Mouse (Mus musculus) heart, embryonic 10.5 days (tissue): ENCODE data around the gene Clec10a. TPM values are rescaled to one million over a fixed set of nuclear protein-coding genes. Genes with fewer than 3 reads are reported as not detected.

ENCODE experiments used
- DNase-seq: peaks from one replicate; pipeline ENCODE4 v3.0.0-alpha.2; 2017; ENCODE audit warnings: low spot score
- H3K27ac ChIP-seq: fragments of 300-500 bp; sonication (generic); 2 replicates; pipeline ENCODE4 v1.5.1; 2016; ENCODE audit warnings: mild to moderate bottlenecking
- H3K27me3 ChIP-seq: fragments of 300-500 bp; sonication (generic); 2 replicates; pipeline ENCODE4 v1.6.1; 2016; ENCODE audit warnings: mild to moderate bottlenecking; ENCODE audit not compliant: poor library complexity, insufficient read depth, severe bottlenecking
- H3K36me3 ChIP-seq: fragments of 300-500 bp; sonication (generic); 2 replicates; pipeline ENCODE4 v1.6.1; 2016; ENCODE audit warnings: mild to moderate bottlenecking, moderate library complexity
- H3K4me1 ChIP-seq: fragments of 300-500 bp; sonication (generic); 2 replicates; pipeline ENCODE4 v1.6.1; 2016; ENCODE audit warnings: mild to moderate bottlenecking
- H3K4me3 ChIP-seq: fragments of 300-500 bp; sonication (generic); 2 replicates; pipeline ENCODE4 v1.5.1; 2016; ENCODE audit warnings: mild to moderate bottlenecking, moderate library complexity
- H3K9me3 ChIP-seq: fragments of 300-500 bp; sonication (generic); 2 replicates; pipeline ENCODE4 v1.6.1; 2016; ENCODE audit warnings: mild to moderate bottlenecking, moderate library complexity
- WGBS: fragments of 180-500 bp; shearing (Covaris S2); methylation state at CpG from one replicate; pipeline ENCODE4 v1.1.7; 2016; 5-methylcytosine and 5-hydroxymethylcytosine counted together
- polyA plus RNA-seq: library from polyadenylated mRNA; unstranded; fragments of >200 nt; fragmentation: Nextera tagmentation; extraction: Ambion mirVana; gene quantifications from 2 replicates; pipeline ENCODE4 v1.2.1, GENCODE M21; 2016

The Clec10a gene
- polyA plus RNA-seq, 1 experiment from 2014 or later: 0.31 TPM

GRCm38 (mm10) chr11:70212896-70213295, 56.9 kb downstream of the Clec10a start:
- 20% methylated on average over 9 of the region's 9 CpGs for WGBS
- H3K9me3 ChIP-seq: no peaks in the 10 kb centered on the region
- peaks cover 12% of the 10 kb centered on the region for H3K36me3 ChIP-seq
- peaks cover 71% of the 10 kb centered on the region for H3K27me3 ChIP-seq
- no peak for DNase-seq
- H3K4me1 ChIP-seq: peaks cover 22% of the 10 kb centered on the region
- no peak overlapping the region for H3K4me3 ChIP-seq
- no peak overlapping the region for H3K27ac ChIP-seq

DNA sequence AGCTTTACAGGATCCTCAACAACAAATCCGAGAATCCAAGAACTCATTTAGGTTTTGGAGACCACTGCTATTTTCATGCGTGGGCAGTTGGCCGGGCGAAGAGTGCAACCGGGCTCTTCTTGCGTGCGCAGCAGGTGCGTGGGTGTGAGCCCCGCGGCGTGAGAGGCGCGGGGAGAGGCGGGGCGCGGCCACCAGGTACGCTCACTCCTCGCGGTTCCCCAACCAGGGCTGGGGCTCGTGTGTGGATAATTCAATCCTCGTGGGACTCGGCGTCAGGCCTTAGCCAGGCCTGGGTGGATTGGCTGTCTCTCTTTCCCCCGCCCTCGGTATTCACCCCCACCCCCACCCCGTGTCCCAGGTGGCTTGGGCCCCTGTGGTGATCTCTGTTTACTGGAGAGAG, 57.7 kb downstream of the Clec10a start:
- 9% methylated on average over 26 of the region's 26 CpGs for WGBS
- H3K27me3 ChIP-seq: peaks cover 79% of the 10 kb centered on the region

DNA sequence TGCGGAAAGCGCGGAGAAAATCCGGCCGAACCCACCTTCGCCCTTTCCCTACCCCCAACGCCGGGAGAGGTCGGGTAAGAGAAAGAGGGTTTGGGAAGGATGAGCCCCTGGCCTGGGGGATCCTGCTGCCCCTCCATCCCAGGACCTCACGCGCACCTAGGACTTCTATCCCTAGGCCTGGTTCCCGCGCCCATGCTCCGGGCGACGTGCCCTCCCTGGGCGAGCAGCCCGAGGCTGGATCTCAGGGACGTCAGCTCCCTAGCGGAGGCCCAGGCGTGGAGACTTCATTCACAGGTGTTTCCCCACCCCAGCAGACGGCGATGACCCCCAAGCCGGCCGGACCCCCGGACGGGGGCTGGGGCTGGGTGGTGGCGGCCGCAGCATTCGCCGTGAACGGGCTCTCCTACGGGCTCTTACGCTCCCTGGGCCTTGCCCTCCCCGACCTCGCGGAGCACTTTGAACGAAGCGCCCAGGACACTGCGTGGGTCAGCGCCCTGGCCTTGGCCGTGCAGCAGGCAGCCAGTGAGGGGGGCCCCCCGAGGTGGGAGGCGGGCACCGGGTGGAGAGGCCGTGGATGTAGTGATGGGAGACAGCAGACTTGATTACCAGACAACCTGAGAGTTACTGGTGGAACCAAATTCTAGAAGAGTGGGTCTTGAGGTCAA, 58.3 kb downstream of the Clec10a start:
- no peak for DNase-seq

More for the DNA sequence above, 57.7 kb downstream of the Clec10a start:
- Histone ChIP-seq H3K4me1 (peaks cover 25% of the 10 kb centered on the region), H3K9me3 (no peaks in the 10 kb centered on the region), H3K27ac (no peak overlapping the region), H3K36me3 (peaks cover 12% of the 10 kb centered on the region), H3K4me3 (peak overlapping the region; percentile 48)
- no peak for DNase-seq

GRCm38 (mm10) chr11:70214856-70215209, 58.8 kb downstream of the Clec10a start:
- no peak for DNase-seq
- Histone ChIP-seq H3K9me3 (no peaks in the 10 kb centered on the region), H3K36me3 (peaks cover 12% of the 10 kb centered on the region), H3K27me3 (peaks cover 89% of the 10 kb centered on the region), H3K27ac (no peak overlapping the region), H3K4me3 (peak overlapping the region; percentile 48), H3K4me1 (peaks cover 32% of the 10 kb centered on the region)
- 7% methylated on average over 18 of the region's 18 CpGs for WGBS

More for the DNA sequence above, 58.3 kb downstream of the Clec10a start:
- no peaks in the 10 kb centered on the region for H3K9me3 ChIP-seq
- H3K4me3 ChIP-seq: peak overlapping the region; percentile 48
- H3K27me3 ChIP-seq: peaks cover 85% of the 10 kb centered on the region
- 0 out of 2 replicates have a peak overlapping the region, but pooled peaks have one; percentile 1 for H3K27ac ChIP-seq
- peaks cover 12% of the 10 kb centered on the region for H3K36me3 ChIP-seq
- H3K4me1 ChIP-seq: peaks cover 29% of the 10 kb centered on the region
- WGBS: 1% methylated on average over 46 of the region's 46 CpGs

- peaks cover 94% of the 10 kb centered on the region for H3K27me3 ChIP-seq
- peaks cover 37% of the 10 kb centered on the region for H3K4me1 ChIP-seq
- H3K27ac ChIP-seq: no peak overlapping the region
- no peak for DNase-seq
- H3K36me3 ChIP-seq: peaks cover 12% of the 10 kb centered on the region
- H3K4me3 ChIP-seq: peak overlapping the region; percentile 48; the same call in 1 of the 2 replicates
- WGBS: 8% methylated on average over 22 of the region's 22 CpGs
- H3K9me3 ChIP-seq: no peaks in the 10 kb centered on the region
These were observed 59.3 kb downstream of the Clec10a start for GRCm38 (mm10) chr11:70215301-70215700.

- no peak for DNase-seq
- H3K27me3 ChIP-seq: peaks cover 87% of the 10 kb centered on the region
- no peak overlapping the region for H3K4me3 ChIP-seq
- WGBS: 49% methylated on average over 3 of the region's 3 CpGs
- peaks cover 41% of the 10 kb centered on the region for H3K4me1 ChIP-seq
- H3K9me3 ChIP-seq: no peaks in the 10 kb centered on the region
- H3K27ac ChIP-seq: no peak overlapping the region
- H3K36me3 ChIP-seq: peaks cover 12% of the 10 kb centered on the region
These were observed 60.1 kb downstream of the Clec10a start for GRCm38 (mm10) chr11:70216103-70216502.

- 75% methylated on average over 4 of the region's 4 CpGs for WGBS
- Histone ChIP-seq H3K27ac (no peak overlapping the region), H3K4me3 (no peak overlapping the region), H3K4me1 (peaks cover 52% of the 10 kb centered on the region), H3K36me3 (peaks cover 12% of the 10 kb centered on the region), H3K27me3 (peaks cover 71% of the 10 kb centered on the region), H3K9me3 (no peaks in the 10 kb centered on the region)
- no peak for DNase-seq
These were observed 62.0 kb downstream of the Clec10a start for GRCm38 (mm10) chr11:70218039-70218438.

- WGBS: 86% methylated on average over 15 of the region's 15 CpGs
- no peak for DNase-seq
- Histone ChIP-seq H3K36me3 (peaks cover 12% of the 10 kb centered on the region), H3K9me3 (no peaks in the 10 kb centered on the region), H3K27me3 (peaks cover 63% of the 10 kb centered on the region), H3K4me1 (peaks cover 49% of the 10 kb centered on the region), H3K4me3 (0 out of 2 replicates have a peak overlapping the region, but pooled peaks have one; percentile 12), H3K27ac (no peak overlapping the region)
These were observed 62.9 kb downstream of the Clec10a start for GRCm38 (mm10) chr11:70218741-70219470.

DNA sequence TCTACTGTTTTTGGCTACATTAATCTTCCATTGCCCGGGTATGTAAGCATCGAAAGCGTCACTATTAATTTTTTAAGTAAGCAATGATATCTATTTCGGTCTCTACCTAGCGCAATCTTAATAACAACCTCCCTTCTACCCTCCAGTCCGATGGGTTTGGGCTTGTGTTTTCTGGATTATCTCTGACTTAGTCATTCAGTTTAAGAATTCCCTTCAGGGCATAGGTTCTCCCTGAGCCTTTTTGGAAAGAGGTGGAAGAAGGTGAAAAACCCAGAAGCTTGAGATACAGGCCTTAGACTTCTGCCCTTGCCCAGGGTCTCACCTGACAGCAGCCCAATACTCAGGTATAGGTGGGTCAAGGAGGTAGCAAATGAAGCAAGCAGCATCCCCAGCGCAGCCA, 63.9 kb downstream of the Clec10a start:
- H3K27me3 ChIP-seq: peaks cover 63% of the 10 kb centered on the region
- H3K4me1 ChIP-seq: peaks cover 39% of the 10 kb centered on the region
- 60% methylated on average over 7 of the region's 7 CpGs for WGBS
- peak overlapping the region; percentile 70 for H3K4me3 ChIP-seq
- peaks cover 12% of the 10 kb centered on the region for H3K36me3 ChIP-seq
- H3K27ac ChIP-seq: peak overlapping the region; percentile 89
- no peaks in the 10 kb centered on the region for H3K9me3 ChIP-seq
- no peak for DNase-seq

- WGBS: 1% methylated on average over 24 of the region's 24 CpGs
- H3K27ac ChIP-seq: peak overlapping the region; percentile 89
- H3K4me1 ChIP-seq: peaks cover 35% of the 10 kb centered on the region
- no peak for DNase-seq
- peaks cover 12% of the 10 kb centered on the region for H3K36me3 ChIP-seq
- no peaks in the 10 kb centered on the region for H3K9me3 ChIP-seq
- H3K4me3 ChIP-seq: peak overlapping the region; percentile 70
- peaks cover 63% of the 10 kb centered on the region for H3K27me3 ChIP-seq
These were observed 64.3 kb downstream of the Clec10a start for GRCm38 (mm10) chr11:70220323-70220722.

Other genes with a start within 250 kb of the Clec10a start
- gene Gps2, start 242.3 kb upstream of the Clec10a start, polyA plus RNA-seq: 55.2 and 69.4 TPM in 2 replicates
- 2,011 and 2,470 TPM in 2 replicates for gene Eif5a, start 234.2 kb upstream of the Clec10a start, polyA plus RNA-seq
- 1.8 and 2.1 TPM in 2 replicates for gene Ybx2, start 220.4 kb upstream of the Clec10a start, polyA plus RNA-seq
- 17.8 and 24.1 TPM in 2 replicates for gene Slc2a4, start 208.0 kb upstream of the Clec10a start, polyA plus RNA-seq
- 4.7 and 22.3 TPM in 2 replicates for gene Cldn7, start 191.4 kb upstream of the Clec10a start, polyA plus RNA-seq
- 20.5 and 23.8 TPM in 2 replicates for gene Ctdnep1, start 175.0 kb upstream of the Clec10a start, polyA plus RNA-seq
- gene Elp5, start 173.7 kb upstream of the Clec10a start, polyA plus RNA-seq: 135 and 147 TPM in 2 replicates
- 365 and 379 TPM in 2 replicates for gene Gabarap, start 165.1 kb upstream of the Clec10a start, polyA plus RNA-seq
- gene Phf23, start 160.4 kb upstream of the Clec10a start, polyA plus RNA-seq: 51.8 and 73.3 TPM in 2 replicates
- 29.5 and 40.3 TPM in 2 replicates for gene Dvl2, start 155.6 kb upstream of the Clec10a start, polyA plus RNA-seq
- 79.1 and 102 TPM in 2 replicates for gene Acadvl, start 140.8 kb upstream of the Clec10a start, polyA plus RNA-seq
- gene Dlg4, start 139.3 kb upstream of the Clec10a start, polyA plus RNA-seq: 5.7 and 9.3 TPM in 2 replicates
- gene Asgr1, start 102.1 kb upstream of the Clec10a start, polyA plus RNA-seq: 0.23 and 0.93 TPM in 2 replicates
- 0.17 and 1.1 TPM in 2 replicates for gene Asgr2, start 63.6 kb upstream of the Clec10a start, polyA plus RNA-seq
- 0.28 and 0.59 TPM in 2 replicates for gene Mgl2, start 25.9 kb upstream of the Clec10a start, polyA plus RNA-seq
- gene Slc16a11, start 56.6 kb downstream of the Clec10a start, polyA plus RNA-seq: 0.51 and 2.4 TPM in 2 replicates
- 10.0 and 10.4 TPM in 2 replicates for gene Slc16a13, start 64.9 kb downstream of the Clec10a start, polyA plus RNA-seq
- gene Bcl6b, start 73.6 kb downstream of the Clec10a start, polyA plus RNA-seq: 10.7 and 15.0 TPM in 2 replicates
- gene 0610010K14Rik, start 81.7 kb downstream of the Clec10a start, polyA plus RNA-seq: 142 and 153 TPM in 2 replicates
- 6.5 and 8.7 TPM in 2 replicates for gene Gm21988, start 83.6 kb downstream of the Clec10a start, polyA plus RNA-seq
- 126 and 165 TPM in 2 replicates for gene Rnasek, start 83.6 kb downstream of the Clec10a start, polyA plus RNA-seq
- gene Alox12, start 99.2 kb downstream of the Clec10a start, polyA plus RNA-seq: 3.9 and 5.0 TPM in 2 replicates
- not detected in 2 replicates for gene Alox12e, start 166.4 kb downstream of the Clec10a start, polyA plus RNA-seq
- gene Alox15, start 195.8 kb downstream of the Clec10a start, polyA plus RNA-seq: 0.13 and 0.14 TPM in 2 replicates